Comparison of ENCODE assay signal across 10 mouse cellular contexts in genomic region chr17:59039754-59040153, GRCm38 (mm10). TPM values are rescaled to one million over a fixed set of nuclear protein-coding genes. Genes with fewer than 3 reads are reported as not detected.
DNase-seq lines count a peak whose midpoint lies in the region; ATAC-seq lines count a peak whose summit lies in the region.
"Had no signal": no experiment of that assay in that cellular context is flagged by ENCODE, and none has a peak within 500 bp of the region (broad histone marks: within the 10 kb centered on the region; RNA-seq: fewer than 3 reads in every experiment).

No protein-coding gene starts in this region.

- peak; percentile 87 for ATAC-seq in megakaryocyte progenitor cell, adult 5-6 weeks (replicated peaks; ENCODE audit: poor library complexity)
- ATAC-seq in CD4-positive, CD25-positive, alpha-beta regulatory T cell, adult 4 months: no peak

- peak; percentile 44 to 49 for DNase-seq in cerebellum, postnatal 10 days
- DNase-seq in cerebellum, adult 9-10 months: no peak
- DNase-seq in left cerebral cortex, adult 18-20 months (ENCODE audit: low spot score in 2 of 2): peak; percentile 14 to 31
- DNase-seq in left cerebral cortex, adult 8-10 months (ENCODE audit: low spot score in 2 of 2): no peak
- peak; percentile 52 for DNase-seq in brain, embryonic 18.5 days (ENCODE audit: low read depth, low spot score)
- no peak for DNase-seq in lung, postnatal 25 days (ENCODE audit: low spot score)

RNA-seq across cellular contexts. Expression of gene Nudt12, which starts 26.6 kb away (rescaled TPM):
- total RNA-seq in left cerebral cortex, adult 18-20 months (2021): 10 to 100 TPM; 10.5 to 11.2 TPM
- 10 to 100 TPM in 3 of 4 experiments, 1 to 10 TPM in 1; 9.1 to 13.9 (median 10.9) TPM for total RNA-seq in left cerebral cortex, adult 8-10 months (2022)
- total RNA-seq in megakaryocyte progenitor cell, adult 5-6 weeks (2015): 6.3 and 8.5 TPM in 2 replicates
- 3.2 and 6.2 TPM in 2 replicates for total RNA-seq in megakaryocyte progenitor cell, adult 5-6 weeks (2017)
- under 1 TPM in 1 of 2 experiments, not detected in 1; 0.63 TPM for polyA plus RNA-seq in CD4-positive, CD25-positive, alpha-beta regulatory T cell, adult 4 months (2017; shearing (Covaris generic))

RNA-seq across cellular contexts. Expression of gene Pdzph1, which starts 48.6 kb away (rescaled TPM):
- 1 to 10 TPM; 5.1 to 6.0 TPM for total RNA-seq in left cerebral cortex, adult 18-20 months (2021)
- total RNA-seq in left cerebral cortex, adult 8-10 months (2022): 1 to 10 TPM; 3.7 to 9.4 (median 6.0) TPM
- total RNA-seq in megakaryocyte progenitor cell, adult 5-6 weeks (2015): 0.30 and 1.7 TPM in 2 replicates
- total RNA-seq in megakaryocyte progenitor cell, adult 5-6 weeks (2017): not detected in 2 replicates
- not detected for polyA plus RNA-seq in CD4-positive, CD25-positive, alpha-beta regulatory T cell, adult 4 months (2017; shearing (Covaris generic))
- polyA plus RNA-seq: embryonic facial prominence, embryonic 13.5 days; macrophage had no signal

Comparison
In these comparisons a context has a peak if more than half of its experiments do, and no peak if none do; other contexts are left out.
1. DNase-seq: peak in cerebellum, postnatal 10 days (2 of 2), left cerebral cortex, adult 18-20 months (2 of 2) and brain, embryonic 18.5 days (single experiment); none in cerebellum, adult 9-10 months (single experiment), left cerebral cortex, adult 8-10 months (0 of 2) and lung, postnatal 25 days (single experiment).